Mouse (Mus musculus): Measurements from ENCODE around the gene Rpl3l. TPM values are rescaled to one million over a fixed set of nuclear protein-coding genes. Genes with fewer than 3 reads are reported as not detected.

Rpl3l gene
- 0.10 and 83.4 TPM in 2 replicates for polyA plus RNA-seq (2012; rRNA removed; ENCODE audit: low replicate concordance)

GRCm38 (mm10) chr17:24727618-24728017 lies at the start of gene Rpl3l:
Gene Rpl3l, plus strand, starts transcription at chr17:24727820.

DNA sequence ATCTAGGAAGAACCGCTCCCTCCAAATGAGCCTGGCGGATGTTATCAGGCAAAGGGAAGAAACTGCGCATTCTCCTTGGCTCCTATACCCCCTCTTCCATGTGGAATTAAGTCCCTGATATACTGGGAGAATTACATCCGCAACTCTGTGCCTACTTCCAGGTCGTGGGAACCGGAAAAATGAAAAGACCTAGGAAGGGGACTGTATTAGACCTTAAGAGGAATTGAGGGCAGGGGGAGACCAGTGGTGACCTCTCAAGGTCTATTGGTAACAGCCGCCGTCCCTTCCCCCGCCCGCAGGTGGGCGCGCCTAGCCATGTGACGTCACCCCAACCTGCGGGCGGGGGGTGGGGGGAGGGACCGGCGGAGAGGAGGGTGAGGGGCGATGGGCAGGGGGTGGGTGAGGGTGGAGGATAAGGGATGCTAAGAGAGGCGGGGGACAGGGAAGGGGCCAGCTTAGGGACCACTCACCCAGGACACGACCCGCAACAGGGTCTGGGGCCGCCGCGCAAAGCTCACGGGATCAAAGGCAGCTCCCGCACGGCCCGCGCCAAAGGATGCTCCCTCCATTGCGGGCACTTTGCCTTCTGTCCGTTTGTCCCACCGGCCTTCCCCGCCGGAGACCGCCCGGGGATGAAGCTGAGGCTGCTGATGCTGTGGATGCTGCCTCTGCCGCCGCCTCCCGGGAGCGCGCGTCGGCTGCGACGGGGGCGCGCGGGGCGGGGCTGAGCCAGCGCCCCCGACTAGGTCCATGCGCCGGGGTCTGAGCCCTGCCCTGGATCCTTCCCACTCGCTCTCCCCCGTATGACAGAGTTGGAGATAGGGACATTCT lies 38.2 kb upstream of the Rpl3l start, which contains the start of gene Syngr3:
Syngr3 (minus strand) TSS at position 705 of the 831 bp plus-strand sequence.

DNA sequence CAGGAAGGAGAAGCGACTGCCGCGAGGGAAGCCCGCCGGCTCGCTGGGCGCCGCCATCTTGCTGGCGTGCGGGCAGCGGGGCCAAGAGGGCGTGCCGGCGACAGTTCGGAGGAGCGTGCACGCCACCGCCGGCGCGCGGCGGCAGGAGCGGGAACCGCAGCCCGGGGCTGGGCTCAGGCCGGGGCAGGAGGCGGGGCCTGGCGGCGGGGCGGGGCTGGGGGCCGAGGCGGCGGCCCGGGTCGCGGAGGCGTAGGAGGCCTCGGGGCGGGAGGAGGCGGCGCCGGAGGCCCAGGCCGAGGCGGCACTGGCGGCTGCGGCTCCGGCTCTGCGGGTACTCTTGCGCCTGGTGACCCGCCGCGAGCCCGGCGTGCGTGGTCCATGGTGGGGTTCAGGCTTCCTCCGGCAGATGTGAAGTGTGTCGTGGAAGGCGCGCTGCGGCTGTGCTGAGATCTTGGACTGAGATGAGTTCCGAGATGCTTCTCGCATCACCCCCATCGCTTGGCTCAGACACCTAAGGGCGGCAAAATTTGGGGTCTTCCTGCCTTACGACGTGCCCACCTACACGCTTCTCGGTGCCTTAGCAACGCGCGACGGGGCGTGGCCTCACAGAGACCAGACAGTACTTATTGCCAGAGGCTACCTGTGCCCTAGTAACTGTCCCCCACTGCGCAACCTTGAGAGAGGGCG lies 31.5 kb upstream of the Rpl3l start, which contains the start of the genes Gfer and Noxo1:
Gfer (minus strand) TSS at position 146 of the 687 bp plus-strand sequence.
Noxo1 (plus strand) TSS at position 224 of the 687 bp plus-strand sequence.

DNA sequence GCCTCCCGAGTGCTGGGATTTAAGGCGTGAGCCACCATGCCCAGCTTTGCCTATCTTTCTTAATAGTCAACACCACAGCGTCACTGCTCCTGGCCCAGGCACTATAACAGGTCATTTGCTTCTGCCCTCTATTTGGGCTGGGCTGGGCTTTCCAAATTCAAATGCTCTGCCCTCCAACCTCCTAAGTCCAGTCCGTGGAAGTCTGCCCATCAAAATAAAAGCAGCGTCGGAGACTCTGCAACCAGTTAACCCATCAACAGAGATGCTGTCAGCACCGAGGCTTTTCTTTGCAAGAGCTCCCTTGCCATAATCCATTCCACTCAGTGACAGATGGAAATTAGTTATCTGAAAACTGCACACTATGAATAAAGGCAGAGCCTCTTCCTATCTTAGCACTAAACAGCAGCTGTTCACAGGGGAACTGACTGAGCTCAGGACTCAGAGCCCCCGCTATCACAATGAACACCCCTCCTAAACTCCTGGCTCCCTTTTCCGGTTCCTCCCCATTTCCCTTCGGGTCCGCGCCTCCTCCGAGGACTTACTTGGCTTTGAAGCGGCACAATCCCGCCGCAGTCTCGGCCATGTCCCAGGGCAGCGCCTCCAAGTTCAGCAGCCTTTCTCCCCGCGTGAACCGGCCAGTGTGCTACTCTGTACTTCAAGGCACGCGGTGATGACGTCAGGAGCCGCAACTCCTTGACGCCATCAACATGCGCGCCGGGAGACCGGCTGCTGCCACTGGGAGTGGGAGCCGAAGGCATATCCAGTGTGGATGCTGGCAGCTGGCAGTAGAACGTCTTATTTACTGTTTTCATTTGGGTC lies 20.4 kb upstream of the Rpl3l start, which contains the start of gene Tbl3:
Tbl3 (minus strand) TSS at position 679 of the 819 bp plus-strand sequence.

DNA sequence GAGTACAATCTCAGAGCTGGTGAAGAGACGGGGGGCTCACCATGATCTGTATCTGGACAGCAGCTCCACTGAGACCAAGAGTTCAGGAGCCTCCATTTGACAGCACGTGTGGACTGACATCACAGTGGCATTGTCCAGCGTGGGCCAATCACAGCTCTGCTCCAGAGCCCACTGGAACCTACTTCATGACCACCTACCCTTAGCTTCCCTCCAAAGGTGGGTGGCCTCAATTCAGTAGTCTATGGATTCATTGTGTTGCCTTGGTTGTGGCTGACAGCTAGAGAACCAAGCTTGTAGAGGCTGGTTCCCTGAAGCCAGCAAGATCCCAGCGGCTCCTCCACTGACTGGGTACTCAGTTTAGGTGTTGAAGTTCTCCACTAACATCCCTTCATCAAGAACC lies 9.7 kb upstream of the Rpl3l start, which contains the start of the genes Rnf151 and Rps2:
Rnf151 (minus strand) TSS at position 121 of the 400 bp plus-strand sequence.
Rps2 (plus strand) TSS at position 174 of the 400 bp plus-strand sequence.

GRCm38 (mm10) chr17:24724184-24724583 lies 3.4 kb upstream of the Rpl3l start, which contains the start of gene Ndufb10:
Gene Ndufb10, minus strand, starts transcription at chr17:24724478.

GRCm38 (mm10) chr17:24736330-24737051 lies 8.9 kb downstream of the Rpl3l start, which contains the start of gene Msrb1:
Gene Msrb1, plus strand, starts transcription at chr17:24736642.

DNA sequence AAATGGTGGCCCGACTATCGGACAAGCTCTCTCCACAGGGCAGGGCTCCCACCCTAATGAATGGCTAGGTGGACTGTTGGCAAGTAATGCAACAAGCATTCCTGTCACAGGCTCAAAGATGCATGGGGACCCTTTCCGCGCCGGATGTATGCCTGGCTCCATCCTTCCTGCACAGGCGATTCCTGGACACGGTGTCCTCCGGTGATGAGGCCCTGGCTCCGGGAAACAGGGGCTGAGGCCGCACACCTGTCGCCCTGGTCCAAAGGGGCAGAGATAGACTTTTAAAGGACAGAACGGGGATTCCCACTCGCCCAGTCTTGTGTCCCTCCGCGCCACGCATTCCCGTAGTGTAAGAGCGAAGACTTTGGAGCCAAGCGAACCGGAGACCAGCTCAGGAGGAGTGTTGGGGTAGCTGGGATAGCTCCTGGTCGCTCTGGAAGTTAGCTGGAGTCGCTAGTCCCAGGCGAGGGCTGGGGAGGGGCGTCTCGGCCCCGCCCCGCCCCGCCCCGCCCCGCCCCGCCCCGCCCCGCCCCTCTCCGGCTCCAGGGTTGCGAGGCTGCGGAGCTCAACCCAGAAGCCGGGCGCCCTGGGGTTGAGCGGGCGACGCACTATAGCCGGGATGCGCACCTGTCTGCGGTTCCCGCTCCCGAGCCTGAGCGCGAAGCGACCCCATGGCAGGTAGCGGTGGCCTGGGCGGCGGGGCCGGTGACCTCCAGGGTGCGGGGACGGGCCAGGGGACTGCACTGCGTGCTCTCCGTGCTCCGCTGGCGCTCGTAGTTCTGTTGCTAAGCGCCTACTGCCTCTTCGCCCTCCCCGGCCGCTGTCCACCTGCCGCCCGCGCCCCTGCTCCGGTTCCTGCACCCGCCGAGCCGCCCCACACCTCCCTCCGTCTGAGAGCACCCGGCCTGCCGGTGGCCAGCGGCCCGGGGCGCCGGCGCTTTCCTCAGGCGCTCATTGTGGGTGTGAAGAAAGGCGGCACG lies 25.1 kb downstream of the Rpl3l start, which contains the start of gene Hs3st6:
Hs3st6 (plus strand) TSS at position 574 of the 980 bp plus-strand sequence.

Other genes starting within 250 kb of the Rpl3l start
- gene Mlst8, start 248.7 kb upstream of the Rpl3l start, polyA plus RNA-seq (2012; rRNA removed; ENCODE audit: low replicate concordance) = 36.1 and 68.2 TPM in 2 replicates
- gene Caskin1, start 239.2 kb upstream of the Rpl3l start, polyA plus RNA-seq (2012; rRNA removed; ENCODE audit: low replicate concordance) = 1.3 and 1.4 TPM in 2 replicates
- 207 and 225 TPM in 2 replicates for gene Traf7, start 199.9 kb upstream of the Rpl3l start, polyA plus RNA-seq (2012; rRNA removed; ENCODE audit: low replicate concordance)
- 1.3 and 1.8 TPM in 2 replicates for gene Rab26, start 193.6 kb upstream of the Rpl3l start, polyA plus RNA-seq (2012; rRNA removed; ENCODE audit: low replicate concordance)
- gene Pkd1, start 178.0 kb upstream of the Rpl3l start, polyA plus RNA-seq (2012; rRNA removed; ENCODE audit: low replicate concordance) = 78.7 and 102 TPM in 2 replicates
- 176 and 242 TPM in 2 replicates for gene Tsc2, start 95.2 kb upstream of the Rpl3l start, polyA plus RNA-seq (2012; rRNA removed; ENCODE audit: low replicate concordance)
- gene Nthl1, start 95.1 kb upstream of the Rpl3l start, polyA plus RNA-seq (2012; rRNA removed; ENCODE audit: low replicate concordance) = 11.9 and 14.0 TPM in 2 replicates
- 101 and 134 TPM in 2 replicates for gene Slc9a3r2, start 77.5 kb upstream of the Rpl3l start, polyA plus RNA-seq (2012; rRNA removed; ENCODE audit: low replicate concordance)
- 1.4 TPM in 2 replicates for gene Npw, start 69.4 kb upstream of the Rpl3l start, polyA plus RNA-seq (2012; rRNA removed; ENCODE audit: low replicate concordance)
- gene Zfp598, start 58.1 kb upstream of the Rpl3l start, polyA plus RNA-seq (2012; rRNA removed; ENCODE audit: low replicate concordance) = 81.2 and 105 TPM in 2 replicates
- gene Syngr3, start 37.9 kb upstream of the Rpl3l start, polyA plus RNA-seq (2012; rRNA removed; ENCODE audit: low replicate concordance) = 0.53 and 0.68 TPM in 2 replicates
- 19.5 and 47.8 TPM in 2 replicates for gene Gfer, start 31.7 kb upstream of the Rpl3l start, polyA plus RNA-seq (2012; rRNA removed; ENCODE audit: low replicate concordance)
- gene Noxo1, start 31.6 kb upstream of the Rpl3l start, polyA plus RNA-seq (2012; rRNA removed; ENCODE audit: low replicate concordance) = 15.3 and 20.5 TPM in 2 replicates
- gene Tbl3, start 20.2 kb upstream of the Rpl3l start, polyA plus RNA-seq (2012; rRNA removed; ENCODE audit: low replicate concordance) = 68.7 and 69.0 TPM in 2 replicates
- 0.29 and 0.32 TPM in 2 replicates for gene Rnf151, start 9.8 kb upstream of the Rpl3l start, polyA plus RNA-seq (2012; rRNA removed; ENCODE audit: low replicate concordance)
- 3,623 and 3,713 TPM in 2 replicates for gene Rps2, start 9.7 kb upstream of the Rpl3l start, polyA plus RNA-seq (2012; rRNA removed; ENCODE audit: low replicate concordance)
- gene Ndufb10, start 3.3 kb upstream of the Rpl3l start, polyA plus RNA-seq (2012; rRNA removed; ENCODE audit: low replicate concordance) = 314 and 333 TPM in 2 replicates
- 103 and 146 TPM in 2 replicates for gene Msrb1, start 8.8 kb downstream of the Rpl3l start, polyA plus RNA-seq (2012; rRNA removed; ENCODE audit: low replicate concordance)
- gene Hs3st6, start 25.2 kb downstream of the Rpl3l start, polyA plus RNA-seq (2012; rRNA removed; ENCODE audit: low replicate concordance) = 20.7 and 49.9 TPM in 2 replicates
- gene Meiob, start 76.5 kb downstream of the Rpl3l start, polyA plus RNA-seq (2012; rRNA removed; ENCODE audit: low replicate concordance) = 0.16 TPM in 1 of 2 replicates, not detected in the other
- gene Hagh, start 112.3 kb downstream of the Rpl3l start, polyA plus RNA-seq (2012; rRNA removed; ENCODE audit: low replicate concordance) = 160 and 221 TPM in 2 replicates
- gene Fahd1, start 122.5 kb downstream of the Rpl3l start, polyA plus RNA-seq (2012; rRNA removed; ENCODE audit: low replicate concordance) = 13.5 and 15.0 TPM in 2 replicates
- 66.4 and 103 TPM in 2 replicates for gene Igfals, start 138.2 kb downstream of the Rpl3l start, polyA plus RNA-seq (2012; rRNA removed; ENCODE audit: low replicate concordance)
- gene Nubp2, start 158.5 kb downstream of the Rpl3l start, polyA plus RNA-seq (2012; rRNA removed; ENCODE audit: low replicate concordance) = 35.0 and 44.2 TPM in 2 replicates
- gene Spsb3, start 158.8 kb downstream of the Rpl3l start, polyA plus RNA-seq (2012; rRNA removed; ENCODE audit: low replicate concordance) = 84.0 and 161 TPM in 2 replicates
- gene Eme2, start 167.3 kb downstream of the Rpl3l start, polyA plus RNA-seq (2012; rRNA removed; ENCODE audit: low replicate concordance) = 35.4 and 48.3 TPM in 2 replicates
- gene Mrps34, start 167.3 kb downstream of the Rpl3l start, polyA plus RNA-seq (2012; rRNA removed; ENCODE audit: low replicate concordance) = 108 and 263 TPM in 2 replicates
- gene Nme3, start 168.7 kb downstream of the Rpl3l start, polyA plus RNA-seq (2012; rRNA removed; ENCODE audit: low replicate concordance) = 50.7 and 54.5 TPM in 2 replicates
- gene Mapk8ip3, start 209.2 kb downstream of the Rpl3l start, polyA plus RNA-seq (2012; rRNA removed; ENCODE audit: low replicate concordance) = 128 and 130 TPM in 2 replicates
- gene Jpt2, start 232.9 kb downstream of the Rpl3l start, polyA plus RNA-seq (2012; rRNA removed; ENCODE audit: low replicate concordance) = 5.4 and 11.3 TPM in 2 replicates